Mouse (Mus musculus) monocyte, adult 2 months (primary cell): ENCODE results near the gene Ranbp2.
A peak's percentile ranks its signal among the peaks of the same experiment; 100 is the strongest.
"Not testable (repeated sequence)": the region's sequence is repeated elsewhere in the genome, so short reads cannot be mapped to it uniquely, and the experiment has no call there.

Source experiments
- DNase-seq, 2 experiments: peaks; one replicate each; pipeline ENCODE4 v3.0.0; 2022; ENCODE audit warnings: low spot score in 2 of 2, low read depth in 1 of 2

The Ranbp2 gene

GRCm38 (mm10) chr10:58496732-58497131 lies 50.0 kb downstream of the Ranbp2 start:
- DNase-seq, result no peak

GRCm38 (mm10) chr10:58497320-58498284 lies 50.9 kb downstream of the Ranbp2 start, which contains the start of gene Ccdc138:
Gene Ccdc138 (plus strand): TSS chr10:58497948.
- DNase-seq, result peak; percentile 85 to 95

- DNase-seq, result no peak
Observed at GRCm38 (mm10) chr10:58498516-58498915, 51.8 kb downstream of the Ranbp2 start.

GRCm38 (mm10) chr10:58529358-58529757 lies 82.6 kb downstream of the Ranbp2 start:
- DNase-seq, result no peak

- no peak for DNase-seq
Observed at GRCm38 (mm10) chr10:58530896-58531790, 84.4 kb downstream of the Ranbp2 start.

GRCm38 (mm10) chr10:58532177-58532576 lies 85.5 kb downstream of the Ranbp2 start:
- DNase-seq, result no peak

GRCm38 (mm10) chr10:58536276-58536675 lies 89.6 kb downstream of the Ranbp2 start:
- not testable (repeated sequence) for DNase-seq

- DNase-seq, result no peak
Observed at GRCm38 (mm10) chr10:58540613-58541012, 93.9 kb downstream of the Ranbp2 start.
